Mouse (Mus musculus): ENCODE data around the gene Zfp951.
"Not testable (repeated sequence)": the region's sequence is repeated elsewhere in the genome, so short reads cannot be mapped to it uniquely, and the experiment has no call there.

DNA sequence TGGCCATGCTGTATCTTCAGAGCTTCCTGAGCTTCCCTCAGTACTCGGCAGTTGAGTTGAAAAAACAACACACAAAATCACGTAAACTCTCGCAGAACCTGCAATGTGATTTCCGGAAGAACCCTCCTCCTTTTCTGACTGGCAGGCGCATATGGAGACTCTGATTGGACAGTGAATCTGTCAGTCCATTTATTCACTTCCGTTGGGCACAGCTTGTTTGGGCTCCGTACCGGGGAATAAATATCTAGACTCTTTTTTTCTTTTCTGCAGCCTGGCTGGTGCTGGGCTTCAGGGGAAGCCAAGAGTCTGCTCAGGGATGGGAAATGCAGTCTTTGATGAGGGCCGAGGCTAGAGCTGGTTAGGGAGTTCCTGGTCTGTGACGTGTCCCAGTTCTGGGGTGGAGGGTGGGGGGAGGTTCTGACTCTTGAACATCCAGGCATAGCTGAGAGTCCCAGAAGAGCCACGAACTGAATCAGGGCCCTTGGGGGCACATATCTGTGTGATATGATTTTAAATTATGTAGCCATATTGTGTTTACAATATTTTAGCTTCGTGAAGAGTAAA lies at the start of gene Zfp951:
- TF ChIP-seq CTCF (IDR thresholded peaks at IDR 0.05; ENCODE audit: extremely low read depth, insufficient read length, insufficient replicate concordance, low read depth, low read length); POLR2A (IDR thresholded peaks at IDR 0.05; ENCODE audit: low read depth, low read length): not testable (repeated sequence)
